Mouse (Mus musculus) C2C12 (cell line): ENCODE measurements at regions not wholly inside any gene's neighbourhood (a gene's known extent, or its start where the extent isn't known, plus 50 kb on each side); places are given as distances from the start of the nearest gene placed in this dataset.

Experiments
- CEBPB ChIP-seq: IDR thresholded peaks from one replicate; pipeline ENCODE4 v1.6.1; 2011; ENCODE audit warnings: low read depth, mild to moderate bottlenecking, control low read depth, moderate library complexity
- CTCF ChIP-seq: IDR thresholded peaks from one replicate; pipeline ENCODE4 v1.5.1; 2011; ENCODE audit not compliant: control insufficient read depth, insufficient read depth, insufficient read length
- MAX ChIP-seq: IDR thresholded peaks from one replicate; pipeline ENCODE4 v1.6.1; 2011; ENCODE audit warnings: mild to moderate bottlenecking, control low read depth
- MYOG ChIP-seq: IDR thresholded peaks from one replicate; pipeline ENCODE4 v1.6.1; 2011; ENCODE audit not compliant: control insufficient read depth, insufficient read length; ENCODE audit errors: extremely low read depth
- USF1 ChIP-seq: IDR thresholded peaks from one replicate; pipeline ENCODE4 v1.6.1; 2011; ENCODE audit warnings: low read depth, mild to moderate bottlenecking, control low read depth, moderate library complexity

- TF ChIP-seq MAX (no peak), CTCF (no peak), CEBPB (no peak), MYOG (no peak), USF1 (no peak)
These were observed 233.5 kb downstream of the Pik3r1 start for GRCm38 (mm10) chr13:101534490-101534889.
